Mouse (Mus musculus) lung, embryonic 14.5 days (tissue): Measurements from ENCODE around the gene Ap3b1. TPM values are rescaled to one million over a fixed set of nuclear protein-coding genes. Genes with fewer than 3 reads are reported as not detected.

Source experiments
- ATAC-seq: fragments of 200-750 bp; cut with Nextera tagmentation; 2 replicates; pipeline ENCODE4 v1.8.0; 2017; ENCODE audit warnings: mild to moderate bottlenecking, moderate TSS enrichment, moderate library complexity; ENCODE audit not compliant: insufficient read depth
- DNase-seq: peaks from one replicate; pipeline ENCODE4 v3.0.0-alpha.2; 2015
- H3K27ac ChIP-seq: fragments of 300-500 bp; sonication (generic); 2 replicates; pipeline ENCODE4 v1.5.1; 2014; ENCODE audit warnings: low read depth, mild to moderate bottlenecking, moderate library complexity
- H3K27me3 ChIP-seq: fragments of 300-500 bp; sonication (generic); 2 replicates; pipeline ENCODE4 v1.6.1; 2014; ENCODE audit warnings: low read length, control low read depth; ENCODE audit not compliant: insufficient read depth
- H3K36me3 ChIP-seq: fragments of 300-500 bp; sonication (generic); 2 replicates; pipeline ENCODE4 v1.6.1; 2014; ENCODE audit warnings: control low read depth; ENCODE audit not compliant: insufficient read depth
- H3K4me1 ChIP-seq: fragments of 300-500 bp; sonication (generic); 2 replicates; pipeline ENCODE4 v1.6.1; 2014; ENCODE audit warnings: antibody characterized with exemption, control low read depth; ENCODE audit not compliant: insufficient read depth
- H3K4me2 ChIP-seq: fragments of 300-500 bp; sonication (generic); 2 replicates; pipeline ENCODE4 v1.6.1; 2014; ENCODE audit warnings: mild to moderate bottlenecking
- H3K4me3 ChIP-seq: fragments of 300-500 bp; sonication (generic); 2 replicates; pipeline ENCODE4 v1.5.1; 2014; ENCODE audit warnings: low read depth, low read length
- H3K9ac ChIP-seq: fragments of 300-500 bp; sonication (generic); 2 replicates; pipeline ENCODE4 v1.6.1; 2014
- H3K9me3 ChIP-seq: fragments of 300-500 bp; sonication (generic); 2 replicates; pipeline ENCODE4 v1.6.1; 2016; ENCODE audit warnings: low read depth, low read length, control low read depth
- CTCF ChIP-seq: IDR thresholded peaks from 2 replicates; pipeline ENCODE4 v1.5.1; 2016; ENCODE audit warnings: antibody characterized with exemption, low read depth
- WGBS: fragments of 180-500 bp; shearing (Covaris S2); extraction: QIAGEN DNeasy Blood & Tissue Kit; methylation state at CpG from one replicate; pipeline ENCODE4 v1.1.7; 2014; 5-methylcytosine and 5-hydroxymethylcytosine counted together
- polyA plus RNA-seq: library from polyadenylated mRNA; unstranded; fragments of >200 nt; fragmentation: Nextera tagmentation; extraction: Ambion mirVana; gene quantifications from 2 replicates; pipeline ENCODE4 v1.2.1, GENCODE M21; 2014

Gene Ap3b1
- polyA plus RNA-seq, 1 experiment from 2014 or later, result 43.6 TPM

- ATAC-seq (no peak), DNase-seq (no peak)
- Histone ChIP-seq H3K4me1 (no peaks in the 10 kb centered on the region; the same call in 1 of the 2 replicates), H3K4me3 (no peak overlapping the region), H3K36me3 (peaks cover 5% of the 10 kb centered on the region; the same call in 1 of the 2 replicates), H3K9ac (no peak overlapping the region), H3K9me3 (no peaks in the 10 kb centered on the region), H3K4me2 (no peak overlapping the region), H3K27ac (no peak overlapping the region), H3K27me3 (no peaks in the 10 kb centered on the region)
- WGBS, result 70% methylated on average over 2 of the region's 2 CpGs
- no peak for TF ChIP-seq CTCF
Observed at GRCm38 (mm10) chr13:94364336-94364735, 5.6 kb downstream of the Ap3b1 start.

- no peak overlapping the region for H3K9ac ChIP-seq
- ATAC-seq (no peak), DNase-seq (no peak)
- 73% methylated on average over 13 of the region's 13 CpGs for WGBS
- H3K36me3 ChIP-seq, result peaks cover 5% of the 10 kb centered on the region; the same call in 1 of the 2 replicates
- no peak overlapping the region for H3K4me3 ChIP-seq
- no peaks in the 10 kb centered on the region for H3K27me3 ChIP-seq
- H3K4me1 ChIP-seq, result no peaks in the 10 kb centered on the region; the same call in 1 of the 2 replicates
- H3K27ac ChIP-seq, result no peak overlapping the region
- H3K9me3 ChIP-seq, result no peaks in the 10 kb centered on the region
- H3K4me2 ChIP-seq, result no peak overlapping the region
- TF ChIP-seq CTCF, result no peak
Observed at GRCm38 (mm10) chr13:94365108-94365907, 6.5 kb downstream of the Ap3b1 start.

- no peaks in the 10 kb centered on the region for H3K27me3 ChIP-seq
- no peak overlapping the region for H3K4me2 ChIP-seq
- ATAC-seq (no peak), DNase-seq (no peak)
- H3K4me1 ChIP-seq, result no peaks in the 10 kb centered on the region
- no peak overlapping the region for H3K4me3 ChIP-seq
- H3K27ac ChIP-seq, result no peak overlapping the region
- H3K9me3 ChIP-seq, result no peaks in the 10 kb centered on the region
- 88% methylated on average over 2 of the region's 2 CpGs for WGBS
- H3K9ac ChIP-seq, result no peak overlapping the region
- TF ChIP-seq CTCF, result no peak
- H3K36me3 ChIP-seq, result peaks cover 5% of the 10 kb centered on the region; the same call in 1 of the 2 replicates
Observed at GRCm38 (mm10) chr13:94367869-94368268, 9.1 kb downstream of the Ap3b1 start.

- H3K4me2 ChIP-seq, result no peak overlapping the region
- no peak overlapping the region for H3K9ac ChIP-seq
- no peaks in the 10 kb centered on the region for H3K27me3 ChIP-seq
- 87% methylated on average over 10 of the region's 10 CpGs for WGBS
- no peaks in the 10 kb centered on the region for H3K4me1 ChIP-seq
- H3K27ac ChIP-seq, result no peak overlapping the region
- ATAC-seq (no peak), DNase-seq (no peak)
- no peak overlapping the region for H3K4me3 ChIP-seq
- TF ChIP-seq CTCF, result no peak
- H3K36me3 ChIP-seq, result no peaks in the 10 kb centered on the region
- no peaks in the 10 kb centered on the region for H3K9me3 ChIP-seq
Observed at GRCm38 (mm10) chr13:94370521-94370920, 11.8 kb downstream of the Ap3b1 start.

GRCm38 (mm10) chr13:94372066-94372465 lies 13.3 kb downstream of the Ap3b1 start:
- Histone ChIP-seq H3K27ac (no peak overlapping the region), H3K4me2 (no peak overlapping the region), H3K27me3 (no peaks in the 10 kb centered on the region), H3K9me3 (no peaks in the 10 kb centered on the region), H3K4me1 (no peaks in the 10 kb centered on the region), H3K4me3 (no peak overlapping the region), H3K9ac (no peak overlapping the region), H3K36me3 (no peaks in the 10 kb centered on the region)
- ATAC-seq (no peak), DNase-seq (no peak)
- WGBS, result 64% methylated on average over 7 of the region's 7 CpGs
- no peak for TF ChIP-seq CTCF

GRCm38 (mm10) chr13:94374131-94374530 lies 15.4 kb downstream of the Ap3b1 start:
- Histone ChIP-seq H3K4me3 (no peak overlapping the region), H3K4me1 (no peaks in the 10 kb centered on the region), H3K36me3 (no peaks in the 10 kb centered on the region), H3K4me2 (no peak overlapping the region), H3K27me3 (no peaks in the 10 kb centered on the region), H3K27ac (no peak overlapping the region), H3K9ac (no peak overlapping the region), H3K9me3 (no peaks in the 10 kb centered on the region)
- DNase-seq (no peak), ATAC-seq (no peak)
- 97% methylated on average over 3 of the region's 3 CpGs for WGBS
- no peak for TF ChIP-seq CTCF

GRCm38 (mm10) chr13:94375526-94376390 lies 17.0 kb downstream of the Ap3b1 start:
- no peak overlapping the region for H3K4me3 ChIP-seq
- no peak for ATAC-seq
- H3K27ac ChIP-seq, result no peak overlapping the region
- no peak for DNase-seq
- no peak overlapping the region for H3K4me2 ChIP-seq
- WGBS, result 77% methylated on average over 7 of the region's 7 CpGs
- no peaks in the 10 kb centered on the region for H3K36me3 ChIP-seq
- no peaks in the 10 kb centered on the region for H3K27me3 ChIP-seq
- H3K4me1 ChIP-seq, result no peaks in the 10 kb centered on the region
- no peaks in the 10 kb centered on the region for H3K9me3 ChIP-seq
- no peak overlapping the region for H3K9ac ChIP-seq
- TF ChIP-seq CTCF, result no peak
